Mouse (Mus musculus): ENCODE results near the gene Garnl3. TPM values are rescaled to one million over a fixed set of nuclear protein-coding genes. Genes with fewer than 3 reads are reported as not detected.

Gene Garnl3
- polyA plus RNA-seq (2012; rRNA removed), result 27.7 and 42.1 TPM in 2 replicates

DNA sequence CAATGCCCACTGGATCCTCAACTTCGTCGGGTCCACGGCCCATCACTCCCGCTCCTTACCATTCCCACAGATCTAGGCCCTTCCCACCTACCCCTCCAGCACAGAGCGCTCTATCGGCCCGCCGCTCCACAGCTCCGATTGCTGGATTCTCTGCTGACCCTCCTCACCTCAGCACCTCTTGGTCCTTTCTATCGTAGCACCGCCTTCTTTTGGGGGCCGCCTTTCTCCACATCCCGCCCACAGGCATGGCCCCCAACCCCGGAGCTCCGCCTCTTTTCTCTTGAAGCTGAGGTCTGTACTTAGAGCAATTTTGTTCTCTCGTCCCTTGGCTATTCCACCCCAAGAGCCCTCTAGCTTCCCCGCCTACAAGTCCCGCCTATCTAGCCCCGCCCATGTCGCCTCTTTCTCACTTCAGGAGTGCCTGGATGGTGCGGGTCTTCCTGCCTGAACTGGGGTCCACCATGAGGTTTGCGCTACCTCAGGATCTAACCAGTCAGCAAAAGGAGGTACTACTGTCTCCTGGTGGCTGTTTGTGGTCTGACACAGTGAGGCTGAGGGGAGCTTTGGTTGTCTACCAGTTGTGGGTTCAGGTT lies at the start of gene Garnl3:
TSS of gene Garnl3 (minus strand) at position 155 of the 593 bp plus-strand sequence.
- DNase-seq (ENCODE audit: low read depth), result peak; percentile 76
- TF ChIP-seq POLR2A (IDR thresholded peaks at IDR 0.05; ENCODE audit: borderline replicate concordance, extremely low read depth, insufficient read depth, insufficient read length, poor library complexity, severe bottlenecking) (no peak), CTCF (IDR thresholded peaks at IDR 0.05; ENCODE audit: borderline replicate concordance, extremely low read depth, insufficient read depth, insufficient read length) (peak; percentile 65; the same call in 1 of the 2 replicates)

DNA sequence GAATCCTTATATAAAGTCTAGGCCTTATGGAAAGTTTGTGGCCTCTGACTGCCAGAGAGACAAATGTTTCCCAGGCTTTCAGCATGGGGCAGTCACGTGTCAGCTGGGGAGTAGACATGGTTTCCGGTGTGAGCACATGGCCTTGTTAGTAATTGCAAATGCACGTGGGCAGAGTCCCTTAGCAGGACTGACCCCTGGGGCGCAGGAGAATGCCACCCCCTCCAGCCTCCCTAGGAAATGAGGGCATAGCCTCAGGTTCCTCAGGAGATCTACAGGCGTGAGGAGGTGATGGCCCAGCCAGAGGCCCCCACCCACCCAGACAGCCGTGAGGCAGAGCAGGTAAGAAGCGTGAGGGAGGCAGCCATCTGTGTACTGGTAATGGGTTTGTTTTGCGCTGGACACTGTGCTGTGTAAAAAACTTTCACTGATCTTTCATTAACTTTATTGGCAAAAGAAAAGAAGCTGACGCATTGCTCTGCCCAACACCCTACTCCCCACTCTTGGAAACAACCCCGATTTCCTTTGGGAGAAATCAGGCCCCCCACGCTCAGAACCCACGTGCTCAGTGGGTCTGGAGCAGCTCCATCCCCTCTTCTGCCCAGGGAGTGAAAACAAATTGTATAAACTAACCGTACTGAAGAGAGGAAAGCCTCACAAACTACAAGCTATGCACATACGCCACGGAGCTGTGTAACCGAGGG lies 48.6 kb upstream of the Garnl3 start:
- peak; percentile 58 for DNase-seq (ENCODE audit: low read depth)
- TF ChIP-seq POLR2A (IDR thresholded peaks at IDR 0.05; ENCODE audit: borderline replicate concordance, extremely low read depth, insufficient read depth, insufficient read length, poor library complexity, severe bottlenecking), result no peak
- TF ChIP-seq CTCF (IDR thresholded peaks at IDR 0.05; ENCODE audit: borderline replicate concordance, extremely low read depth, insufficient read depth, insufficient read length), result no peak

DNA sequence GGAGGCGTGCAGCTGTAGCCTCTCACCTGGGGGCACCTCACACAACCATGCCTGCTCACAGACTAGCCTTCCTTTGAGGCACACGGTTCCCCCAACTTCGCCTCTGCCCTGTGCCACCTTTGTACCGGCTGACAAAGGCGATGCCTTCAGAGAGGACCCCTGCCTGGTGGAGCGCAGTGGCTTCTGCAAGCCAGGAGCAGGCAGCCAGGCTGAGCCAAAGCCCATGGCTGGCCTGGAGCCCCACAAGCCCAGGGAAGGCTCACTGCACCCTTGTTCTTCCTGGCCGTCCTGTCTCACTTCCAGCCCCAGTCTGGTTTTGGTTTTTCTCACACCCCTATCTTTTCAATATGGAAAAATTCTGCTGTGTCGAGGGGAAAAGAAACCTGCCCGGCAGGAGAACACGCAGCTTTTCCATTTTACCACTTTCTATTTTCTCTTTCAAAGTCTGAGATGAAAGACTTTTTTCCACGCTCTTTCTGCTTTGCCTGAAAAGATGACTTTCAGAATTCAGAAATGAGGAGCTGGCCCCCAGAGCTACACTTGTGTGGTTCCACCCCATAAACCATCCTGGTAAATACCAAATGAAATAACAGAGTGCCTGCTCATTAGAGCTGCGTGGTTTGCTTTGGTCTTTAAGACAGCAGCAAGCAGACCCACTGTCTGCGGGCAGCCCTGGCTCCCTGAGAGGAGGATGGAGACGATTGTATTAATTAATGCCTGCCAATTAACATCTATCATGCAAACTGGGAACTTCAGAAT lies 47.9 kb upstream of the Garnl3 start:
- no peak for TF ChIP-seq CTCF (IDR thresholded peaks at IDR 0.05; ENCODE audit: borderline replicate concordance, extremely low read depth, insufficient read depth, insufficient read length)
- TF ChIP-seq POLR2A (IDR thresholded peaks at IDR 0.05; ENCODE audit: borderline replicate concordance, extremely low read depth, insufficient read depth, insufficient read length, poor library complexity, severe bottlenecking), result no peak
- DNase-seq (ENCODE audit: low read depth), result peak; percentile 37

DNA sequence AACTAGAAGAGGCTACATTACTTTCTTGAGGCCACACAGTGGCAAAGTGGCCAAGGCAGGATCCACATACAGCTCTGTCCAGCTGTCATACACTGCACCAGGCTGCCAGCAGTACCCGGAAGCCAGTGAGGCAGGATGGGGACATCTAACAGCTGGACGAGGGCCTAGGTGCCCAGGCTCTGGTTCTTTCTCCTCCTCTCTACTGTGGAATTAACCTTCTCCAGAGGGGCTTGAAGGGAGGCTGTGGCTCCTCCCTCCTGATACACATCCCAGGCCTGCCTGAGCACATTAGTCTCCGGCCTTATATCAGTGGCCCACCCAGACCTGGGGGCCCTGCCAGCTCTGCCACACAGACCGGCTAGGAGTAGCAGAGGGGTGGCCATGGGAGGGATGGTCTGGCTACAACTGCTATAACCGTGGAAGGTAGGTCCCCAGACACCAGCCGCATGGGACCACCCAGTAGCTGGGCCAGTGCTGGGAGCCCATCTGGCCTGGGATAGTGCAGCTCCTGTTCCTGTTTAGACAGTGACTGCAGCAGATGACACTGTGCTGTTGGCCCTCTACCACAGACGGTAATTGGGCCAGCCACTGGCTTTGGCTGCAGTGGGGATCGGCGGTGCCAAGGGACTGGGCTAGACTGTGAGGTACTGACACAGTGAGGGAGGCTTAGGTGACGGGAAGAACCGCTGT lies 46.9 kb upstream of the Garnl3 start:
- DNase-seq (ENCODE audit: low read depth), result peak; percentile 71
- no peak for TF ChIP-seq CTCF (IDR thresholded peaks at IDR 0.05; ENCODE audit: borderline replicate concordance, extremely low read depth, insufficient read depth, insufficient read length)
- no peak for TF ChIP-seq POLR2A (IDR thresholded peaks at IDR 0.05; ENCODE audit: borderline replicate concordance, extremely low read depth, insufficient read depth, insufficient read length, poor library complexity, severe bottlenecking)

DNA sequence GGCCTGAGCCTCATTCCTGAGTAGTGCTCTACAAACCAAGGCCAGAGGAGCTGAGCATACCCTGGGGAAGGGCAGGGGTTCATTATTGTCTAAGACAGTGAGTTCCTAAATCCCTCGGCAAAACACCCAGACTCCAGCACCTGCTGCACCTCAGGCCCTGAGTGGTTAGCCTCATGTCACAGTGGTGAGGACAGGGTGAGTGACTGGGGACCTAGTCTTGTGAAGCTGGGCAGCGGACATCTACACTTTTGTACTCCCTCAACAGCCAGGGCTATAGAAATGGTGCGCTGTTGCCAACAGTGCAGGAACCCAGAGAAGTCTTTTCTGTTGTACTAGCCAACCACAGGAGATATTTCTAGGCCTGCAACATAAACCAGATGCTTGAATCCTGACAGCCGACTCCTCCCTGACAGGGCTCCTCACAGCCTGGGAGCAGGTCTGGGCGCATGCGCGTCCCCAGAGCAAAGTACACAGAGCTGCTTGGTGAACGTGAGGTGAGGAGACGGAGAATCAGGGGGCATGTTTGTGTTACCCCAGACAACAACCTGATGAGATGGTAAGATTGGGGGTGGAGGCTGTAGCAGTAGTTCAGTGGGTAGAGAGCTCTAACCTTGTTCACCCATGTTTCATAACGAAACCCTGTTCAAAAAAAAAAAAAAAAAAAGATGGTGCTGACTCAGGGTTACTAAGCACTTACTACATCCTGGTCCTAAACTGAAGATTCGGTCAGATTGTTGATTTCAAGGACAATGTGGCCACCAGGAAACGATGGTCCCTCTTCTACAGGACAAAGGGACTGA lies 46.2 kb upstream of the Garnl3 start:
- DNase-seq (ENCODE audit: low read depth), result no peak
- TF ChIP-seq CTCF (IDR thresholded peaks at IDR 0.05; ENCODE audit: borderline replicate concordance, extremely low read depth, insufficient read depth, insufficient read length), result no peak
- TF ChIP-seq POLR2A (IDR thresholded peaks at IDR 0.05; ENCODE audit: borderline replicate concordance, extremely low read depth, insufficient read depth, insufficient read length, poor library complexity, severe bottlenecking), result no peak

DNA sequence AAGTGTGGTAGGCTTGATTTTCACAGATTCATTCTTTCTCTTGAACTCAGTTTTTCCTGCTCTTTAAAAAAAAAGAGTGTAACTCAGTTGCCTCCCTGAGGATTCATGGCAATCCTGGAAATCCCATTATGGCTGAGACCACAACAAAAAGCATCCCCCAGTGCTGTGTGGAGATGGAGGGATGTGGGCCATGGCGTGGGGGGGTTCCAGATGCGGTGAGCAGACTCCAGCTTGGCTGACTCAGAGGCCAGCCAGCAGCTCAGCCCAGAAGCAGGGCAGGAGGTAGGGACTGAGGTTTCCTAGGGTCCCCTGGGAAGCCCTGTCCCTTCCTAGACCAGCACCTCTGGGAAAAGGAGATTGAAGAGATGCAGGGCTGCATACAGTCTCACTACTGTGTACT lies 45.5 kb upstream of the Garnl3 start:
- TF ChIP-seq CTCF (IDR thresholded peaks at IDR 0.05; ENCODE audit: borderline replicate concordance, extremely low read depth, insufficient read depth, insufficient read length) (no peak), POLR2A (IDR thresholded peaks at IDR 0.05; ENCODE audit: borderline replicate concordance, extremely low read depth, insufficient read depth, insufficient read length, poor library complexity, severe bottlenecking) (no peak)
- no peak for DNase-seq (ENCODE audit: low read depth)

DNA sequence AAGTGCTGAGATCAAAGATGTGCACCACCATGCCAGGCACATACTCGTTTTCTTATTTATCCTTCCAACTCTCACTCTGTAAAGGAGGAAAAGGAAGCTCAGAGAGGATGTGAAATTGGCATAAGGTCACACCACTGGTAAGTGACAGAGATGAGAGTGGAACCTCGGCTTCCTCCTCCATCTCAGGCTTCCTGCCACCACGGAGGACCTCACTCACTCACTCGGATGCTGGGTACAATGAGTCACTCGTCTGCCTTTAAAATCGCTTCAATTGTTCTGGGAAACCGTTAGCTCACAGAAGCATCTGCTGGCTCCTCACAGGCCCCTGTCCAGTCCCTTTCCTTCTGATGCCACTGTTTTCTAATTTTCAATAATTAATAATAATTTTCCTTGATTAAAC lies 45.1 kb upstream of the Garnl3 start:
- TF ChIP-seq CTCF (IDR thresholded peaks at IDR 0.05; ENCODE audit: borderline replicate concordance, extremely low read depth, insufficient read depth, insufficient read length) (no peak), POLR2A (IDR thresholded peaks at IDR 0.05; ENCODE audit: borderline replicate concordance, extremely low read depth, insufficient read depth, insufficient read length, poor library complexity, severe bottlenecking) (no peak)
- no peak for DNase-seq (ENCODE audit: low read depth)

DNA sequence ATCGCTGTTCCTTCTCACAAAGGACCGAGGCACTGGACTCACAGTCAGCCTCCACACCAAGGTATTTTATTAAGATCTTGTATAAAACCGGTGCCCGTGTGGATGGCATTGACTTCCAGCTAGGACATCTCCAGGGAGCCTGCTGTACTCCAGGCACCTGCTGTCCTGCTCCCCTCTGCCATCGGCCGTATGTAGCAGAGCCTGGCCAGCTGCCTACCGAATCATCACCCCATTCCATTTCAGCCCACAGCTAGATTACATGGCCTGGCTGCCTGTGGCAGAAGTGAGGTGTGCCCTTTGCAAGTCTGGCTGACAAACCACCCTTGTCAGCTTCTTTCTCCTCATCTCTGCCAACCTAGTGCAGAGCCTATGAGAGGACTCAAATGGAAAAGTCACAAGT lies 42.2 kb upstream of the Garnl3 start:
- no peak for TF ChIP-seq POLR2A (IDR thresholded peaks at IDR 0.05; ENCODE audit: borderline replicate concordance, extremely low read depth, insufficient read depth, insufficient read length, poor library complexity, severe bottlenecking)
- TF ChIP-seq CTCF (IDR thresholded peaks at IDR 0.05; ENCODE audit: borderline replicate concordance, extremely low read depth, insufficient read depth, insufficient read length), result no peak
- no peak for DNase-seq (ENCODE audit: low read depth)

DNA sequence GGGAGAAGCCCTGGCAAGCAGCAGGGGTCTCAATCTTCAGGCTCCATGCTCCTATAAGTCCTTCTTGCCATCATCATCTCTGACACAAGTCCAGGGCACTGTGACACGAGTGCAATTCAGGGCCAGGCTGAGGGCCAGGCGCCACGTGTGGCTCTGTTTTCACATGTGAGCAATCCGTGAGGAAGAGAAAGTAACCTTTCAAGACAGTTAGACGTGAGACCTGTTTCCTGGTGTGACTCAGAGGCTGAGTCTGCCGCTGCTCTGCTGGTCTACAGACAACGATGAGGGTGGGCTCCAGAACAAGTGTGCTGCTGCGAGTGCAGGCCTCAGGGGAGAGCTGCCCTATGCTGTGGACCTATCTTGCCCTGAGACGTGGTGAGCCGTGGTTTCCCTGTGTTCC lies 41.7 kb upstream of the Garnl3 start:
- DNase-seq (ENCODE audit: low read depth), result no peak
- TF ChIP-seq CTCF (IDR thresholded peaks at IDR 0.05; ENCODE audit: borderline replicate concordance, extremely low read depth, insufficient read depth, insufficient read length), result no peak
- no peak for TF ChIP-seq POLR2A (IDR thresholded peaks at IDR 0.05; ENCODE audit: borderline replicate concordance, extremely low read depth, insufficient read depth, insufficient read length, poor library complexity, severe bottlenecking)

DNA sequence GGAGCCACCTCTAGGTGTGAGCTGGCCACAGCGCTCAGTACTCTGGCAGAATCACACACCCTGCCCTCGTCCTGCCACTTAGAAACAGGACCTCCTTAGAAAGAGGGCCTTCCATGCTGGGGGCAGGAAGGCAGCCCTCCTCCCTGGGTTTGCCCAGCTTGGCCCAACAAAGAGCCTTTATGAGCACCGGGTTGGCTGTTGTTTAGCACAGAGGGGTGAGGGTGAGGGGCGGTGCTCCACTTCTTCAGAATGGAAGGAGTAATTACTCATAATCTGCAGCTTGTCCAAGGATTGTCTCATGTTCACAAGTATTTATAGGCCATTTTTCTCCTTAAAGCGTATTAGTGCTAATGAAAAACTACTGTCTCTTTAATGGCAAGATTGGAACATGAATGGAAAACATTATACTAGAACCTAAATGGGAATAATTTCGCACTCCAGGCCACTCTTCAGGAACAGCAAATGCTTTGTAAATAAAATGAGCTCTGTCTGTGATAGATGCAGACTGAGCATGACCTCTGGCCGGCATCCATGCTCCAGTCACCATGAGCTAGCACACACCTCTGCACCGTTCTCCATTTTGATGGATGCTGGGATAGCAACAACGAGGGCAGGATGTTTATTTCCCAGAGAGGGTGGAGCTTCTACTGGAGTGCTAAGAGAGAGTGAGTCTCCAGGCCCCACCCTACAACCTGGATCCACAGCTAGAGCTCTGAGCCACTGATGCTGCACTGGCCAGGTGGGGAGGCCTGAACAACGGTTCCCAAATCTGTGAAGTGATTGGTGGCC lies 39.5 kb upstream of the Garnl3 start:
- DNase-seq (ENCODE audit: low read depth), result peak; percentile 85
- no peak for TF ChIP-seq POLR2A (IDR thresholded peaks at IDR 0.05; ENCODE audit: borderline replicate concordance, extremely low read depth, insufficient read depth, insufficient read length, poor library complexity, severe bottlenecking)
- TF ChIP-seq CTCF (IDR thresholded peaks at IDR 0.05; ENCODE audit: borderline replicate concordance, extremely low read depth, insufficient read depth, insufficient read length), result no peak
